Mouse (Mus musculus): ENCODE measurements around the gene Casc1. TPM values are rescaled to one million over a fixed set of nuclear protein-coding genes. Genes with fewer than 3 reads are reported as not detected.

The Casc1 gene
- polyA plus RNA-seq, 1 experiment = 1.5 TPM

DNA sequence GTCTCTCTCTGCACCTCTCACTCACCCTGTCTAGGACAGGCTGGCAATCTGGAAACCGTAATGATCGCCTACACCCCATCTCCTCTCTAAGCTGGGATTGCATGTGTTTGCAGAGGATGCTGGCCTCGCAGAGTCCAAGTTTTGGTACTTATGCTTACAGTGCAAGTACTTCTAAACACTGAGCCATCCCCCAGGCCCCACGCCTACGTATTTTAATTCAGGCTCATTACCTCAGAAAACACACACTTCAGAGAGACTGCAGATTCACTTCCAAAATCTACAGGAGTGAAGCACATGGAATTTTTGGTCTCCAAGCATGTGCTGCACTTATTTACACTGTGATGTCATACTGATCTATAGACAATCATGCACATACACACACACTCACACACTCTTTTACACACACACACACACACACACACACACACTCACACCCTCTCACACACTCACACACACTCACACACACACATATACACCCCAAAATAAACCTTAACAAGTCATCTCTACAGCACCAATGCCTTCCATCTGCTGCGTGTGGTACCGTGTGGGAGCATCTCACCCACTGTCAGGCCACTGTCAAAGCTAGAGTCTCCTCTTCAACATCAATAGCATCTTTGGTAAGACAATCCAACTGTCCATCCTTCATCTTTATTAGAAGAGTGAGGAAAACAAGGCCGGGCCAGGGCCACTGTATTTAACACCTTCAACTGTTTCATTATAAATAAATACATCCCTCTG is 12.7 kb downstream of the Casc1 start:
- no peak for TF ChIP-seq CTCF (IDR thresholded peaks at IDR 0.05; ENCODE audit: borderline replicate concordance, extremely low read depth, insufficient read depth, insufficient read length)
- TF ChIP-seq POLR2A (IDR thresholded peaks at IDR 0.05; ENCODE audit: borderline replicate concordance, extremely low read depth, insufficient read depth, insufficient read length, poor library complexity, severe bottlenecking) = no peak
- no peak for DNase-seq (ENCODE audit: low read depth)

DNA sequence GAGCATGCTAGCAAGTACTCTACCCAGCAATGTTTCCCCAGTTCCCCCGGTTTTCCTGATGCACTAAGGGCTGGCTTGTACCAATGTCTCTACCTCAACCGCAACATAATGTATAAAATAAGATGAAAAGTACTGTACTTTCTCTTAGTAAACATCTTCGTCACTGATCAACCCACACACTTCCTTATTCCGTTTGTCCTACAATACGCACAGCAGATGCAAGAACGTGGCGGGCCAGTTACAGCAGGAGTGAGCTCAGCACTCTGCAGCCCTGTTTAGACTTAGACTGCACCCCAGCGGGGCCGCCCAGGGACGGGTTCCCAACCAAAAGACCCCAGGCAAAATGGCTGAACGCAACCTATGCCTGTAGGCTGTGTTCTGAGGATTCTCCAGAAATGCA is 17.4 kb downstream of the Casc1 start:
- no peak for DNase-seq (ENCODE audit: low read depth)
- TF ChIP-seq CTCF (IDR thresholded peaks at IDR 0.05; ENCODE audit: borderline replicate concordance, extremely low read depth, insufficient read depth, insufficient read length) (no peak), POLR2A (IDR thresholded peaks at IDR 0.05; ENCODE audit: borderline replicate concordance, extremely low read depth, insufficient read depth, insufficient read length, poor library complexity, severe bottlenecking) (no peak)

- no peak for DNase-seq (ENCODE audit: low read depth)
- TF ChIP-seq POLR2A (IDR thresholded peaks at IDR 0.05; ENCODE audit: borderline replicate concordance, extremely low read depth, insufficient read depth, insufficient read length, poor library complexity, severe bottlenecking) (no peak), CTCF (IDR thresholded peaks at IDR 0.05; ENCODE audit: borderline replicate concordance, extremely low read depth, insufficient read depth, insufficient read length) (no peak)
Measured at GRCm38 (mm10) chr6:145193038-145193437, 17.8 kb downstream of the Casc1 start.

DNA sequence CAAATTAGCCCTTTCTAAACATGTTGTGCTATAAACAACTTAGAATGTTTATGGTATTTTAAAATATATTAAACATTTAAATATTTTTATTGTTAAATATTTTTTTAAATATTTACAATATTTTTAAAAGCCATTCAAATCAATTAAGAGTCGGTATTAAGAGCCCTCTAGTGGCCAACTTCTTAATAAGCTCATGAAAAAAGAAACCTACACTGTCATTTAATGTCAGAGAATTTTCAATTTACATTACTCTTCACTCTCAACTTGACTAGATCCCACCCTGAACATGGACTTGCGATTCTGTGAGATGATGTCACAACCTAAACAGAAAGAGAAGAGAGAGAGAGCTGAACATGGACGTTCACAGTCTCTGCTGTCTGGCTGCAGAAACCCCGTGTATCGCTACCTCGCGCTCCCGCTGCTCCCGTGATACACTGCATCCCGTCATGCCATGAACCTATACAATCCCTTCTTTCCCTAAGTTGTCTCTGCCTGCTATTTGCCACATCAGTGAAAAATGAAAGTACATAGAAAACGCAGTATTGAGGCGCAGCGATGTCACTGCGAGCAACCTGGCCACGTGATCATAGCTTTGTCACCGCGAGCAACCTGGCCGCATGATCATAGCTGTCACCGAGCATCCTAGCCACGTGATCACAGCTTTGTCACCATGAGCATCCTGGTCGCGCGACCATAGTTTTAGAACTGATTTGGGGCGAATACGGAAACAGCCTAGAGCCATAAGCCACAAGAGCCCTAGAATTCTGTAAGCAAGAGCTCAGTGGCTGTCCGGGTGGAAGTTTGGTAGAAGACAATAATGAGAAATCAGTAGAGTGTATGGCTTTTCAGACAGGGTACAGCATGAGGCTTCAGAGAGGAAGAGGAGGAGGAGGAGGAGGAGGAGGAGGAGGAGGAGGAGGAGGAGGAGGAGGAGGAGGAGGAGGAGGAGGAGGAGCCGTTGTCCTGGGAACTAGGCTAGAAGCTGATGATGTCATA is 23.4 kb downstream of the Casc1 start:
- peak; percentile 79 for DNase-seq (ENCODE audit: low read depth)
- TF ChIP-seq CTCF (IDR thresholded peaks at IDR 0.05; ENCODE audit: borderline replicate concordance, extremely low read depth, insufficient read depth, insufficient read length) (no peak), POLR2A (IDR thresholded peaks at IDR 0.05; ENCODE audit: borderline replicate concordance, extremely low read depth, insufficient read depth, insufficient read length, poor library complexity, severe bottlenecking) (no peak)

GRCm38 (mm10) chr6:145186096-145186495 is 24.7 kb downstream of the Casc1 start:
- TF ChIP-seq POLR2A (IDR thresholded peaks at IDR 0.05; ENCODE audit: borderline replicate concordance, extremely low read depth, insufficient read depth, insufficient read length, poor library complexity, severe bottlenecking) (no peak), CTCF (IDR thresholded peaks at IDR 0.05; ENCODE audit: borderline replicate concordance, extremely low read depth, insufficient read depth, insufficient read length) (no peak)
- DNase-seq (ENCODE audit: low read depth) = peak; percentile 13

DNA sequence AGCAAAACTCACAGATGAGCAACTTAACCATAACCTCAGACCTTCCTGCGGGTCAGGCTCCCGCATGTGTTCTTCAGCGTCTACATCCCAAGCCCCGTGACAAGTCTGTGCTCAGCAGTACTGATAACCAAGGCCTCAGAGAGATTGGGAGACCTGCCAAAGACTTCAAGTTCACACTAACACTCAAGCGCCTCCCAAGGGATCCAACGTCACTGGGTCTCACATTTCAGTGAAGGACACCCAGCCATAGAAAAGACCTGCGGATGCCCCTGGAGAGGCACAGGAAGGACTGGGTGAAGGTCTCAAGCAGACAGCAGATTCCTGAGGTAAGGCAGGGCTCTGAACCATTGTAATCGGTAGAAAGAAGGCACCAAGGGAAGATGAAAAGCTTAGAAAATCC is 28.8 kb downstream of the Casc1 start:
- TF ChIP-seq CTCF (IDR thresholded peaks at IDR 0.05; ENCODE audit: borderline replicate concordance, extremely low read depth, insufficient read depth, insufficient read length) = no peak
- no peak for TF ChIP-seq POLR2A (IDR thresholded peaks at IDR 0.05; ENCODE audit: borderline replicate concordance, extremely low read depth, insufficient read depth, insufficient read length, poor library complexity, severe bottlenecking)
- DNase-seq (ENCODE audit: low read depth) = peak; percentile 12

- TF ChIP-seq CTCF (IDR thresholded peaks at IDR 0.05; ENCODE audit: borderline replicate concordance, extremely low read depth, insufficient read depth, insufficient read length) (peak; percentile 69), POLR2A (IDR thresholded peaks at IDR 0.05; ENCODE audit: borderline replicate concordance, extremely low read depth, insufficient read depth, insufficient read length, poor library complexity, severe bottlenecking) (no peak)
- DNase-seq (ENCODE audit: low read depth) = peak; percentile 60
Measured at GRCm38 (mm10) chr6:145179665-145180064, 31.1 kb downstream of the Casc1 start.

DNA sequence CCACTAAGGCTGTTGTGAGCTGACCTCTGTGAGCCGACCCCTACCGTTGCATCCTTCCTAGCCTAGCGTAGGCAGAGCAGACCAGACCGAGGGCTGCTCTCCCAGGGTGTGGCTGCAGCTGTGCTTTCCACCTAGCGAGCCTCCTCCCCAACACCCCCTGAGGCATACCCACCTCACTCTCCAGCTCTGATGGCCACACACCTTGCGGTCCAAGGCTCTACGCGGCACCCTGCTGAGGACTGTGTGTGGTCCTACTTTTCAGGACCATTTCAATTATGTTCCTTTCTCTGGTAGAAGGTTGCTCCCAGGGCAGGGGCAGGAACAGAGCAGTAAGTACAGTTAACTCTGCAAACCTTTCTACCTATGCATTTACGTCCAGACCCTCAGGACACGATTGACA is 34.3 kb downstream of the Casc1 start:
- no peak for TF ChIP-seq CTCF (IDR thresholded peaks at IDR 0.05; ENCODE audit: borderline replicate concordance, extremely low read depth, insufficient read depth, insufficient read length)
- no peak for TF ChIP-seq POLR2A (IDR thresholded peaks at IDR 0.05; ENCODE audit: borderline replicate concordance, extremely low read depth, insufficient read depth, insufficient read length, poor library complexity, severe bottlenecking)
- no peak for DNase-seq (ENCODE audit: low read depth)

- TF ChIP-seq POLR2A (IDR thresholded peaks at IDR 0.05; ENCODE audit: borderline replicate concordance, extremely low read depth, insufficient read depth, insufficient read length, poor library complexity, severe bottlenecking) (no peak), CTCF (IDR thresholded peaks at IDR 0.05; ENCODE audit: borderline replicate concordance, extremely low read depth, insufficient read depth, insufficient read length) (no peak)
- peak; percentile 17 for DNase-seq (ENCODE audit: low read depth)
Measured at GRCm38 (mm10) chr6:145175571-145175981, 35.2 kb downstream of the Casc1 start.

GRCm38 (mm10) chr6:145173781-145174191 is 37.0 kb downstream of the Casc1 start:
- TF ChIP-seq CTCF (IDR thresholded peaks at IDR 0.05; ENCODE audit: borderline replicate concordance, extremely low read depth, insufficient read depth, insufficient read length) = no peak
- TF ChIP-seq POLR2A (IDR thresholded peaks at IDR 0.05; ENCODE audit: borderline replicate concordance, extremely low read depth, insufficient read depth, insufficient read length, poor library complexity, severe bottlenecking) = no peak
- DNase-seq (ENCODE audit: low read depth) = peak; percentile 85

DNA sequence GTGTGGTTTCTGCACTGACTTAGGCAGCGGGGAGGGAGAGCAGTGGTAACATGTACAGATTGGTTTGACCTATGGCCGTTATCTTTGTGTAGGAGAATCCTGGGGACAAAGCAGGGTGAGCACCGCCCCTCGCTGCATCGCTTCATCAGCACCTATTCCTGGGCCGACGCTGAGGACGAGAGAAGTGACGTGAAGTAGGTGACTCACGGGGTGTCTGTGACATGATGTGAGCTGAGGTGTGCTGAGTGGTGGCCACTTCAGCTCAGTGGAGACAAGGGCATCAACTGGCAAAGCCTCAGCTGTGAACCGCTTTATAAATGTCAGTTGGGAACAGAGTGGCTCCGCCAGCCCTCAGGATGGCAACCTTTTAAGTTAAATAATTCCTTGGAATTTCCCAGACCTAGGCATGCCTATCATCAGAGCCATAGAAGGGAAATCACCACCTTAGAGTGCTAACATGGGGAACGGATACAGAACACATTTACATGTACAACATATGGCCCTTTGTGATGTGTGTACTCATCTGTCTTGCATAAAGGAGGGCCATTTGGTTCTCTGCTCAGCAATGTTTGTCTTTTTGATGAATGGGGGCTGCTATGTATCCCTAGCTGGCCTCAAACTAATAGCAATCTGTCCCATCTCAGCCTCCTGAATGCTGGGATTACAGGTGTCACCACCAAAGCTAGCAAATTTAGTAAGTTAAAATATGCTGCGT is 38.8 kb downstream of the Casc1 start:
- peak; percentile 60 for DNase-seq (ENCODE audit: low read depth)
- TF ChIP-seq CTCF (IDR thresholded peaks at IDR 0.05; ENCODE audit: borderline replicate concordance, extremely low read depth, insufficient read depth, insufficient read length) = no peak
- TF ChIP-seq POLR2A (IDR thresholded peaks at IDR 0.05; ENCODE audit: borderline replicate concordance, extremely low read depth, insufficient read depth, insufficient read length, poor library complexity, severe bottlenecking) = no peak

Data from brain, embryonic 14.5 days (tissue).